Comparison of ENCODE assay signal across 17 mouse cellular contexts in the genomic region with DNA sequence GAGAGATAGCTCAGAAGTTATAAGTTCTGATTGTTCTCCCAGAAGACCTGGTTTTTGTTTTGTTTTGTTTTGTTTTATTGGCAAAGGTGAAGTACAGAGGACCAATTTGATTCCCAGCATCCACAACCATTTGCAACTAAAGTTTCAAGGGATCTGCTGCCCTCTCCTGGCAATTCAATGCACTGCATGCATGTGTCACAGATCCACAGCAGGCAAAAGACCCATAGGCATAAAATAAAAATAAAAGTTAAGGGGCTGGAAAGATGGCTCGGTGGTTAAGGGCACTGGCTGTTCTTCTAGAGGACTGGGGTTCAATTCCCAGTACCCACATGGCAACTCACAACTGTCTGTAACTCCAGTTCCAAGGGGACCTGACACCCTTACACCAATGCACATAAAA. TPM values are rescaled to one million over a fixed set of nuclear protein-coding genes. Genes with fewer than 3 reads are reported as not detected.
DNase-seq lines count a peak whose midpoint lies in the region; ATAC-seq and TF ChIP-seq lines count a peak whose summit lies in the region.
"Had no signal": no experiment of that assay in that cellular context is flagged by ENCODE, and none has a peak within 500 bp of the region (broad histone marks: within the 10 kb centered on the region; RNA-seq: fewer than 3 reads in every experiment).

No protein-coding gene starts in this region.

- 0 out of 2 replicates have a peak, but pooled peaks cover 5% of the 10 kb centered on the region for H3K9me3 ChIP-seq in heart, embryonic 12.5 days (replicated peaks)
- peaks cover 8% of the 10 kb centered on the region; the same call in 1 of the 2 replicates for H3K9me3 ChIP-seq in lung, embryonic 14.5 days (ENCODE audit: low read depth, low read length)

- no peaks in the 10 kb centered on the region for H3K4me1 ChIP-seq in heart, embryonic 12.5 days (replicated peaks)
- no peaks in the 10 kb centered on the region for H3K4me1 ChIP-seq in lung, embryonic 14.5 days (ENCODE audit: insufficient read depth)
- H3K4me1 ChIP-seq: heart, embryonic 15.5 days; limb, embryonic 12.5 days; midbrain, embryonic 12.5 days had no signal

- no peaks in the 10 kb centered on the region for H3K36me3 ChIP-seq in heart, embryonic 12.5 days
- H3K36me3 ChIP-seq in lung, embryonic 14.5 days (ENCODE audit: insufficient read depth): no peaks in the 10 kb centered on the region
- H3K36me3 ChIP-seq: heart, embryonic 15.5 days; limb, embryonic 12.5 days; midbrain, embryonic 12.5 days had no signal

- no peak overlapping the region for H3K4me2 ChIP-seq in heart, embryonic 12.5 days
- H3K4me2 ChIP-seq in lung, embryonic 14.5 days: no peak overlapping the region
- H3K4me2 ChIP-seq: heart, embryonic 15.5 days; hindbrain, embryonic 14.5 days; limb, embryonic 12.5 days; midbrain, embryonic 12.5 days had no signal

- WGBS in heart, embryonic 12.5 days: 61% methylated on average over 1 of the region's 1 CpGs
- WGBS in lung, embryonic 14.5 days: 68% methylated on average over 1 of the region's 1 CpGs

- peak; percentile 54 for DNase-seq in heart, adult 11 months
- peak; percentile 11 for DNase-seq in lung, embryonic 14.5 days
- no peak for DNase-seq in lung, postnatal 25 days (ENCODE audit: low spot score)
- peak; percentile 79 for DNase-seq in ES-CJ7 (ENCODE audit: low read depth, low spot score)
- DNase-seq in forelimb bud, embryonic 11.5 days (ENCODE audit: low read depth, low spot score): peak; percentile 14
- no peak for DNase-seq in urinary bladder, postnatal 4 days (ENCODE audit: low spot score in 2 of 2)
- DNase-seq in right cerebral cortex, adult 18-20 months: no peak
- DNase-seq: cerebellum, postnatal 10 days; gastrocnemius, postnatal 25 days; kidney, postnatal 14 days; lung, postnatal 10 days; thymus, adult 18-20 months had no signal

- H3K9ac ChIP-seq in heart, embryonic 12.5 days: no peak overlapping the region
- no peak overlapping the region for H3K9ac ChIP-seq in lung, embryonic 14.5 days
- H3K9ac ChIP-seq: heart, embryonic 15.5 days; hindbrain, embryonic 14.5 days; limb, embryonic 12.5 days; midbrain, embryonic 12.5 days had no signal

- no peak for ATAC-seq in heart, embryonic 12.5 days (ENCODE audit: insufficient number of reproducible peaks, low FRiP score)
- ATAC-seq in lung, embryonic 14.5 days (ENCODE audit: insufficient read depth): no peak

- no peak overlapping the region for H3K27ac ChIP-seq in heart, embryonic 12.5 days (ENCODE audit: poor library complexity, severe bottlenecking)
- H3K27ac ChIP-seq in lung, embryonic 14.5 days (ENCODE audit: low read depth): no peak overlapping the region
- H3K27ac ChIP-seq: heart, embryonic 15.5 days; hindbrain, embryonic 14.5 days; limb, embryonic 12.5 days; midbrain, embryonic 12.5 days had no signal

- TF ChIP-seq CTCF in lung, embryonic 14.5 days (IDR thresholded peaks at IDR 0.05; ENCODE audit: low read depth): peak; percentile 52

- H3K27me3 ChIP-seq in heart, embryonic 12.5 days (replicated peaks): peaks cover 6% of the 10 kb centered on the region; the same call in 1 of the 2 replicates
- no peaks in the 10 kb centered on the region for H3K27me3 ChIP-seq in lung, embryonic 14.5 days (ENCODE audit: insufficient read depth, low read length)
- H3K27me3 ChIP-seq: limb, embryonic 12.5 days had no signal

- H3K4me3 ChIP-seq in heart, embryonic 12.5 days: no peak overlapping the region
- H3K4me3 ChIP-seq in lung, embryonic 14.5 days (ENCODE audit: low read depth, low read length): no peak overlapping the region
- H3K4me3 ChIP-seq: heart, embryonic 15.5 days; limb, embryonic 12.5 days; midbrain, embryonic 12.5 days had no signal

RNA-seq across cellular contexts. Expression of gene Ddx50, which starts 28.8 kb away (rescaled TPM):
- polyA plus RNA-seq in heart, embryonic 12.5 days (2016; fragmentation: Nextera tagmentation; extraction: Ambion mirVana): 112 and 118 TPM in 2 replicates
- 133 and 135 TPM in 2 replicates for polyA plus RNA-seq in lung, embryonic 14.5 days (2014; fragmentation: Nextera tagmentation; extraction: Ambion mirVana)

RNA-seq across cellular contexts. Expression of gene Stox1, which starts 46.1 kb away (rescaled TPM):
- polyA plus RNA-seq in heart, embryonic 12.5 days (2016; fragmentation: Nextera tagmentation; extraction: Ambion mirVana): 0.98 and 1.1 TPM in 2 replicates
- polyA plus RNA-seq in lung, embryonic 14.5 days (2014; fragmentation: Nextera tagmentation; extraction: Ambion mirVana): 2.9 and 4.6 TPM in 2 replicates

Comparison
In these comparisons a context has a peak if more than half of its experiments do, and no peak if none do; other contexts are left out.
1. DNase-seq: peak in heart, adult 11 months (single experiment), lung, embryonic 14.5 days (single experiment), ES-CJ7 (single experiment) and forelimb bud, embryonic 11.5 days (single experiment); none in lung, postnatal 25 days (single experiment), urinary bladder, postnatal 4 days (0 of 2) and right cerebral cortex, adult 18-20 months (single experiment).